Mouse (Mus musculus) kidney, adult 2 months (tissue): ENCODE results near the gene Shc4.

Experiments
- CTCF ChIP-seq: fragments of 200-500 bp; conservative IDR thresholded peaks from 2 replicates; pipeline ENCODE4 v1.5.1; 2011; ENCODE audit warnings: low read depth, mild to moderate bottlenecking, control low read depth, low read length, moderate library complexity, mixed read lengths; ENCODE audit not compliant: insufficient read depth, insufficient read length
- POLR2A ChIP-seq: fragments of 200-500 bp; IDR thresholded peaks from one replicate; pipeline ENCODE4 v1.6.1; 2011; ENCODE audit warnings: low read depth, low read length, control low read depth

DNA sequence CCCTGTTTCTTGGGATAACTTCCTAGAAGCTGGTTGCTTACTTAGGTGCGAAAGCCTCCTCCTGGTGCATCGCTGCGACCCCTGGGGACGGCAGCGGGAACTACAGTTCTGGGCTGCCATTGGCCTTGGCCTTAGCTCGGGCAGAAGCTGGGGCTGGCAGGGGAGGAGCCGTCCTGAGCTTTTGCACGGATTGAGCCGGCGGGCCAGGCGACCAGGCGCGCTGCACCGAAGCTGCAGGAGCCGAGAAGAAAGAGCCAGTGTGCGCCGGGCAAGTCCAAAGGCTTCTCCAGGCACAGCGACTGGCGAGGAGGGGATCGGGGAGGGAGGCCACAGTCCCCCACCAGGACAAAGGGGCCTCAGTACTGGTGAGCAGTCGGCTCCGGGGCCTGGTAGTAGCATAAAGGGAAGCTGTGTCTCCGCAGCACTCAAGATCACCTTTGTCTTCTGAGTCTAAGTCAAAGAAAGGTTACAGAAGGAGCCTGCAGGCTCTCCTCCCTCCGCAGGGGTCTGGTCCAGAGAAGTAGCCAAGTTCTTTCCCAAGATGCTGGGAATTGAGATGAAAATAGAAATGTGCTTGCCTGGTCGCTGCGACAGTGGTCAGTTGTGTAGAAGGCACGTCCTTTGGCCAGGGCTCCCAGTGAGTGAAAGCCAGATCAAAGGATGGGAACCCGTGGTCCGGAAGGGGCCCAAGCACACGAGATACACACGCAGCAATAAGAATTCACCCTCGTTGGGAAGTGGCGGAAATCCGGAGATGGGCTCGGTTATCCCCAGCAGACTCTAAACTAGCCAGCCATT lies 8.0 kb upstream of the Shc4 start:
- TF ChIP-seq CTCF: peak; percentile 95
- TF ChIP-seq POLR2A: no peak
